Mouse (Mus musculus): ENCODE measurements around the gene Abcb1b. TPM values are rescaled to one million over a fixed set of nuclear protein-coding genes. Genes with fewer than 3 reads are reported as not detected.

Gene Abcb1b
- polyA plus RNA-seq, 2 experiments from 2014 or later, result 10.0 to 12.1 TPM

Other genes with a start within 250 kb of the Abcb1b start
- gene Rundc3b, start 175.2 kb upstream of the Abcb1b start, polyA plus RNA-seq (2017; shearing (Covaris generic)), result 1 to 10 TPM; 3.9 to 4.1 TPM
- gene Abcb1a, start 138.1 kb upstream of the Abcb1b start, polyA plus RNA-seq (2017; shearing (Covaris generic)), result 10 to 100 TPM; 32.0 to 53.2 TPM
- gene Abcb4, start 95.6 kb downstream of the Abcb1b start, polyA plus RNA-seq (2017; shearing (Covaris generic)), result under 1 TPM; 0.62 to 0.70 TPM
- 10 to 100 TPM; 69.6 to 70.4 TPM for gene Crot, start 199.2 kb downstream of the Abcb1b start, polyA plus RNA-seq (2017; shearing (Covaris generic))

All from CD4-positive, CD25-positive, alpha-beta regulatory T cell, adult 4 months (primary cell).